Mouse (Mus musculus): Measurements from ENCODE around the gene Mrto4.

Mrto4 gene

GRCm38 (mm10) chr4:139340835-139341234 lies 11.5 kb downstream of the Mrto4 start:
- no peak for DNase-seq (ENCODE audit: low spot score in 2 of 2)

GRCm38 (mm10) chr4:139338145-139338544 lies 14.2 kb downstream of the Mrto4 start:
- no peak for DNase-seq (ENCODE audit: low spot score in 2 of 2)

- peak; percentile 49 to 71 for DNase-seq (ENCODE audit: low spot score in 2 of 2)
Observed at GRCm38 (mm10) chr4:139336822-139337483, 15.4 kb downstream of the Mrto4 start.

GRCm38 (mm10) chr4:139335507-139335906 lies 16.9 kb downstream of the Mrto4 start:
- DNase-seq (ENCODE audit: low spot score in 2 of 2), result no peak

GRCm38 (mm10) chr4:139334631-139335295 lies 17.6 kb downstream of the Mrto4 start:
- no peak for DNase-seq (ENCODE audit: low spot score in 2 of 2)

- peak; percentile 56 to 60 for DNase-seq (ENCODE audit: low spot score in 2 of 2)
Observed at GRCm38 (mm10) chr4:139330605-139331004, 21.8 kb downstream of the Mrto4 start.

GRCm38 (mm10) chr4:139319740-139320139 lies 32.6 kb downstream of the Mrto4 start:
- no peak for DNase-seq (ENCODE audit: low spot score in 2 of 2)

GRCm38 (mm10) chr4:139318449-139318848 lies 33.9 kb downstream of the Mrto4 start:
- DNase-seq (ENCODE audit: low spot score in 2 of 2), result no peak

- DNase-seq (ENCODE audit: low spot score in 2 of 2), result no peak
Observed at GRCm38 (mm10) chr4:139312632-139313031, 39.7 kb downstream of the Mrto4 start.

- no peak for DNase-seq (ENCODE audit: low spot score in 2 of 2)
Observed at GRCm38 (mm10) chr4:139311707-139312106, 40.7 kb downstream of the Mrto4 start.

- DNase-seq (ENCODE audit: low spot score in 2 of 2), result no peak
Observed at GRCm38 (mm10) chr4:139310899-139311701, 41.3 kb downstream of the Mrto4 start.

- DNase-seq (ENCODE audit: low spot score in 2 of 2), result peak; percentile 97 to 100
Observed at GRCm38 (mm10) chr4:139310171-139310898, 42.0 kb downstream of the Mrto4 start, which contains the start of the genes Pqlc2 and Akr7a5. Pqlc2 (minus strand) TSS chr4:139310708. Akr7a5 (plus strand) TSS chr4:139310744.

GRCm38 (mm10) chr4:139309651-139310050 lies 42.7 kb downstream of the Mrto4 start:
- no peak for DNase-seq (ENCODE audit: low spot score in 2 of 2)

- no peak for DNase-seq (ENCODE audit: low spot score in 2 of 2)
Observed at GRCm38 (mm10) chr4:139307916-139308315, 44.5 kb downstream of the Mrto4 start.

GRCm38 (mm10) chr4:139305521-139305920 lies 46.9 kb downstream of the Mrto4 start:
- no peak for DNase-seq (ENCODE audit: low spot score in 2 of 2)

- DNase-seq (ENCODE audit: low spot score in 2 of 2), result no peak
Observed at GRCm38 (mm10) chr4:139302241-139302640, 50.1 kb downstream of the Mrto4 start.

- no peak for DNase-seq (ENCODE audit: low spot score in 2 of 2)
Observed at GRCm38 (mm10) chr4:139301780-139302179, 50.6 kb downstream of the Mrto4 start.

GRCm38 (mm10) chr4:139298671-139299366 lies 53.6 kb downstream of the Mrto4 start:
- DNase-seq (ENCODE audit: low spot score in 2 of 2), result no peak

GRCm38 (mm10) chr4:139297566-139297965 lies 54.8 kb downstream of the Mrto4 start:
- DNase-seq (ENCODE audit: low spot score in 2 of 2), result no peak
